Mouse (Mus musculus) B cell, adult 2 months (primary cell): ENCODE results near the gene Actb.

ENCODE experiments used
- DNase-seq, 2 experiments: peaks; one replicate each; pipeline ENCODE4 v3.0.0; 2022

The Actb gene

DNA sequence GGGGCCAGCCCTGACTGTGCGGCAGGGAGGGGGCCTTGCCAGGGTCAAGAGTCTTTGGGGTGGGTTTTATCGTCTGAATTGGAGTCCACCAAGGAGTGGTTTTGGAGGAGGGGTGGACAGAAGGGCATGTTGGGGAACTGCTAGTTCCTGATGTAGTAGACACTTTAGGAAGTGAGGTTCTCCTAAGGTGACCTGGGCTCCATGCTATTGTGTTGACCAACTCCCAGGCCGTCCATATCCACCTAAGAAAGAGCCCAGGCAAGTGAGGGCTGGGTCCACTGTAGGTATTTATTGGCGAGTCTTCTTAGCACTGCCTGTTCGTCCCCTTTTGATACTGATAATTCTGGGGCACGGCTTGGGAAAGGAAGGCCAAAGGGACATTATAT lies 14.5 kb upstream of the Actb start:
- no peak for DNase-seq

DNA sequence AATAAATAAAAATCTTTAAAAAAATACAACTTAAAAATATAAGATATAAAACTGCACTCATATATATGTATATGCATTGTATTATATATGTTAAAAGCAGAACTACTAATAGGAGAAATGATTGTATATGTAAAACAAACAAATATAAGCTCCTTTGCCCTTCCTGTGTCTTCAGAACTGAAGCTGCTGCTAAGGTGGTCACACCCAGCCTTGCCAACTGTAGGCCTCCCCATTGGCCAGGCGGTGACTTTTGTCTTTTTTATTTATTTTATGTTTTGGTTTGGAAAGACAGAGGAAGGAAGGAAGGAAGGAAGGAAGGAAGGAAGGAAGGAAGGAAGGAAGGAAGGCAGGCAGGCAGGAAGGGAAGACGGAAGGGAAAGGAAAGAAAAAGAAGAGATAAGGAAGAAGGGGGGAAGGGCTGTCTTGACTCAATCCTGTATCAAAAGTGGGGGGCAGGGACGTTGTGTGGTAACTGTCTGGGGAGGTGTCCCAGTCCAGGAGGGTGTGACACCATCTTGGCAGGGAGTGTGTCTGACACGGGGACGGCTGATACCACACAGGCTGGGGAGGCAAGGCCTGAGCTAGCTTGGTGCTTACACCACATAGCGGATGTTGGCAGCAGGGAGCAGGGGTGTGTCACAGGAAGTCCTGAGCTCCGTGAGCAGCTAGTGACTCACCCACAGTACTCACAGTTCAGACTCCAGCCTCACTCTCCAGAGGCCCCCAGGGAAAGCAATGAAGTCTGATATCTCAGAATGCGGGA lies 13.9 kb upstream of the Actb start:
- peak; percentile 82 to 87 for DNase-seq

DNA sequence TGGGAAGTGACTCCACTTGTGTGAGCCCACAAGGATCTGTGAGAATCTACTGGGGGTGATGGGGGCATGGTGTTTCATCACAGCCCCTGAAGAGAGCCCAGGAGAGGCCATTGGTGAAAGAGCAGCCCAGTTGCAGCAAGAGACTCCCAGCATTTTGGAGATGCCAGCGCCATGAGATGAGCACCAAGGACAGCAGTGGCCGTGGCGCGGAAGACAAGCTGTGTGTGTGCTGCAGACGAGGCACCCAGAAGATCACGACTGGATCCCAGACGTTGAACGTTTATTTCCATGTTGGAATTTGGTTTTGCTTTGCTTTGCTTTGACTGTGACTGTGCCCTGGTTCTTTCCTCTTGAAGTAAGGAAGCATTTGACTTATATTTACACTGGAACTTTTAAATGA lies 10.8 kb upstream of the Actb start:
- DNase-seq, result no peak

DNA sequence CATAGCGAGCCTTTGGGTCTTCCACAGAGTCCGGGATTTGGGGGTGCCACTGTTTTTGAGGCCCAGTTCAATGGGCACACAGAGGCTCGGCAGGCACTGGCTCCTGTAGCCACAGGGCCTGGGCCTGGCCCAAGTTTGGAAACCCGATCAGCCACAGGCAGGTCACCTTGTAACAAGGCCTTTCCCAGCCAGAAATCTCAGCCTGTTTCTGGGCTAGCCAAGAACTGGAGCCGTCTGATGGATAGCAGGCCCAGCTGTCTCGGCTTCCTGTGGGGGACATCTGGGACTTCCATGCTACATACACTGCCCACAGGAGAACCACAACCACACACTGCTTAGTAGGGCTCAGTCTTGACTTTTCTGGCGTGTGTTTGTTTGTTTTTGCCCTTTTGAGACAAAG lies 10.0 kb upstream of the Actb start:
- DNase-seq, result no peak

DNA sequence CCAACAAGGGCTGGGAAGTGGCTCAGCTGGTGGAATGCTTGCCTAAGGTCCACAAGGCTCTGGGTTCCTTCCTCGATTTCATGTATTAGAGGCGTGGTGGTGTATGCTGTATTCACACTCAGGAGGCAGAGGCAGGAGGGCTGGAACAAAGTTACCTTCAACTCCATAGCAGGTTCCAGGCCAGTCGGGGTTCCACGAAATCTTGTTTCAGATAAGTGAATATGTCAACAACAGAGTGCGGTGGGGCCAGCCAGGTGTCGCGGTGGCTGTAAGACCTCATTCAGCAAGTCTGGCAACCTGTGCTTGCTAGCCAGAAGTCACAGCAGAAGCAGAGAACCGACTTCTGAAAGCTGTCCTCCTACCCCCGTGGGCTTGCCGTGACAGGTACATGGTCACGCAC lies 8.7 kb upstream of the Actb start:
- no peak for DNase-seq

DNA sequence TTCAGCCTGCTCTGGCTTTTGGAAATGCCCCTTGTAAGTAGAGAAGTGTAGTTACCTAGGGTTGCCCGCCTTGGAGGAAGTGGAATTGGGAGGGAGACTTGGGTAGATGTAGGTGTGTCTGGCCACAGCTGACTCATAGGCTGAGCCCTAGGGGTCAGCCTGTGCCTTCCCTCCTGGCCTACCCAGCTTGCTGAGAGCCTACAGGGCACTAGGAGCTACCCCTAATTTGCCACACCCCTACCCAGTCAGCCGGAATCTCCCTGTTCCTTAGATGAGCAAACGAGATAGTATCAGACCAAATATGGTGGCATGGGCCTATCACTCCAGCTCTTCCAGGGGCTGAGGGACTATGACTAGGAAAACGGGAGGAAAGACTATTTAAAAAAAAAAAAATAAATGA lies 6.2 kb upstream of the Actb start:
- DNase-seq, result no peak

DNA sequence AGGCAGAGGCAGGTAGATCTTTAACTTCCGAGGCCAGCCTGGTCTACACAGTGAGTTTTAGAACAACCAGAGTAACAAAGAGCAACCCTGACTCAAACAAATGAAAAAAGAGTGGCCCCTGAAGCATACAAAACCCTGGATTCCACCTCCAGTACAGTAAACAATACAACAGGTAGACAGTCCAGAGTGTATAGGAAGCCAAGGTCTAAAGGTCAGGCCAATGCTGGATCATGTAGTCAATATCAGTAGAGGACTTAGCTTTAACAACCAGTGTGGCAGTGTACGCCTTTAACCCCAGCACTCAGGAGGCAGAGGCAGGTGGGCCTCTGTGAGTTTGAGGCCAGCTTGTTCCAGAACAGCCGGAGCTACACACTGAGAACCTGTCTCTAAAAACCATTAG lies 5.8 kb upstream of the Actb start:
- no peak for DNase-seq

DNA sequence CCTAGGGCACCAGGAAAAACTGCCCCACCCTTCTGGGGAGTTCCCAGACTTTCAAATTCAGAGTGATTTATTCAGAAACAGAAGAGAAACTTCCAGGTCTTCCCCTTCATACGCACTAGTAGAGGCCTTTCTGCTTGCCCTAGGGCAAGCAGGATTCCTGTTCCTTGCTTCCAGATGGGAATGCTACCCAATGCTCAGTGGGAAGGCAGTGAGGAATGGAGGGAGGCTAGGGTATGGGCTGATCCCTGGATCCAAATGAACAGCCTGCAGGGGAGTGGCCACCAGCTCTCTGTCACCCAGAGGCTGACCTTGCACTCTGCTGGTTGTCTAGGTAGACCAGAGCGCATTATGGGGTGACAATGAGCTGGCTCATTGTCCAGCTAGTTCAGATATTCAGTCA lies 5.1 kb upstream of the Actb start:
- DNase-seq, result no peak

DNA sequence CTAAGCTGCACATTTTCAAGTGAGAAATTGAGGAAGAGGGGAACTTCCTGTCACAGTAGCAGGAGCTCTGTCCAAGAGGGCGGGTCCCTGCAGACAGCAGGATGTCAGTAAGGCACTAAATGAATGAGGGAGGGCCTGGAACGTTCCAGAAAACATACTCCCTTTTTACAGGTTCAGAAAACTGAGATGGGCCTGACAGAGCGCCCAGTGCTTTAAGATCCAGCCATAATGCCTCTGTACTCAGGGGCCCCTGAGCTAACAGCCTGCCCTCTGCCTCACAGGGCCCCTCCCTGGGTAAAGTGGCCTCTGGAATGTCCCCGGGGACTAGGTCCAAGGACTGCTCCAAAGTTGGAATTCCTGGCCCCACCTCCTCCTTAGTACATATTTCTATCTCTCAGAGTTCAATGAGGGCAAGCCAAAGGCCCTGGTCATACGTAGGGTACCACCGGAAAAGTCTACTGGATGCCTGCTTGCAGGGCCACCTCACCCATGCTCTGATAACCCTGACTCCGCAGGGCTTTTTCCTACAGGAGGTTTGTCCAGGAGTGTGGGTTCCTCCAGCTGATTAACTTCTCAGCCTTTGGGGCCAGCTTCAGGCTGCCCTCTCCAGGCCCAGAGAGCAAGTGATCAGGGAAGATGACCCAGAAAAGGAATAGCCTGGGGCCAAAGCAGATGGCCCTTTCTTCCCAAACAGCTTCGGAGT lies 3.2 kb upstream of the Actb start:
- DNase-seq, result no peak

DNA sequence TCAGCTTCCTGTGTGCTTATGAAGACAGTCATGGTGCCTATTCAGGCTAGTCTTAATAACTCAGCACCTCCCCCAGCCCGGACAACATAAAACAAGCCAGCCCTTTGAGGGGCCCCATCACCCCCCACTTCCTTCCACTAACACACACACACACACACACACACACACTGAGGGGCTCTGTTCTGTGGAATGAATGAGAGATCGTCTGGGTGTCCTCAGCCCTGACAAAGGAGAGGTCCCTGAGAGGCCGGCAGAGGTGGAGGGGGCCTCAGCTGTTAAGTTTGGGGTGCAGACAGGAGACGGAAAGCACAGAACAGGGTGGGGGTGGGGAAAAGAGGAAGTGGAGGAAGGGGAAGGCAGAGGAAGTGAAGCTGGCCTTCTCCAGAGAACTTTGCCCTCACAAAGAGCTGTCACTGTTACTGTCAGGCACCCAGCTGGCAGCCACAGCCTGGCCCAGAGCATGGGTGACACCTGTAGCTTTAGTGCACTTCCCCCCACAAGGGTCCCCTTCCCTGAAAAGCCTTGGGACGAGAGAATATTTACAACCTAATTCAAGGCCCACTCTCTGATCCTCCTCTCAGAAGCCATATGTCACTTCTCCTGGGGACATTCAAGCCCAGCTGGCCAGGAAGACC lies 2.5 kb upstream of the Actb start:
- peak; percentile 70 for DNase-seq

DNA sequence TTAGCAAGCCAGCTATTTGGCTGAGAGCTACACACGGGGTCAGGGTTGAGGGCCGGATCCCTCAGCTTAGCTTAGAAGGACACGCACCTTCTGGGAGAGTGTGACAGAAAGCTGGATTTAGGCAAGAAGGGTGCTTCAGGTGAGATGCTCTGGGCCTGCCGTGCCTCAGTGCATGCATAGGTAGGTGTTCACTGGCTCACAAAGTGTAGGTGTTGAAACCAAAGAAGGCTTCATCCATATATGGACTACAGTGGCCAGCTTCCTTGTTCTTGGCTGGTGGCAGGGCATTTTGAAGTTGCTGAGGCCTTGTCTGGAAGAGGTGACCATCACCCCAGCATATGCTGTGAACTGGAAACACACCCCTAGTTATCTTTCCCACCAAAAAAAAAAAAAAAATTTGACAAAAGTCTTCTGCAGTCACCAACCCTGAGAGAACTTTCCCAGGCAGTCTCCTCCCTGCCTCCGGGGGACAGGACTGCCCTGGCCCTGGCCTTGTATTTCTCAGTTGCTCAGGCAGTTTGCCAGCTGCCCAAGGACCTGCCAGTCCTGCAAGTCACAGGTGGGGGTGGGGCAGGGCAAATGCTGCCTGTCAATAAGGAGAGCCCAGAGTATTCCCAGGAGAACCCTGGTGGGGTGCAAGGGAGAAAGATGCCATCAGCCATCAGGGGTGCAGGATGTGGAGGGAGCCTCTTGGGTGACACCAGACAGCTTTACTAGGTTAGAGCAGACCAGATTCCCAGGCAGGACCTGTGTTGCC lies 1.4 kb upstream of the Actb start:
- DNase-seq, result peak; percentile 12 to 35

DNA sequence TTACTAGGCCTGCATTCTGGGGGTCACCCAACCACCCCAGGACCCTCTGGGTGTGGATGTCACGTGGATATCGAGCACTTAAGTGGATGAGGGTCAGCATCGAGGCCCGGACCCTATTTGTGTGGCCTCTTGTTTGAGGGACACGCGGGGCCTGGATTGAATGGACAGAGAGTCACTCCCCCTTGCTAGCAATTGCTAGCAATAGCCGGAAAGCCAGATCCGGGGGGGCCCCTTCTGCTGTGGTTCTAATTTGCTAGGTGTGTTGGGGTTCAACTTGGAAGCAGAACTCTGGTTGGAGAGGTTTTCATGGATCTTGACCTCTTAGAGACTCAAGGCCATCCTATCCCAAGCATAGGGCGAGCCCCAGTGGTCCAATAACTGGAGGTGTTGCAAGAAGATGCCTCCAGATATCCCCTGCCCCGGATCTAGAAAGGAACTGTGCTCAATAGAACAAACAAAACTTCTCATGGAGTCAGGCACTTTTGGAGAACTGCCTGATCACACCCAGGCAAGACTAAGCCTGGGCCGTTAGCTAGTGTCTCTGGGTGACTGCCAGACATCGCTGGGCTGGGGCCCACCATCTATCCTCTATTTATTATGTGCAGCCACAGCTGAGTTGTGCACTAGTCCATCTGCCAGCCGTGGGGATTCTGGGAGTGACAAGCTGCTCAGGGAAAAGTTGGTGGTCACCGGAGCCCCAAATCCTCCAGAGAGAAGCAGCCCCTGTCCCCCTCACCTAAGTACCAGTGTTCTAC lies 671 bp upstream of the Actb start:
- DNase-seq, result peak in 1 of 2 experiments; percentile 54

DNA sequence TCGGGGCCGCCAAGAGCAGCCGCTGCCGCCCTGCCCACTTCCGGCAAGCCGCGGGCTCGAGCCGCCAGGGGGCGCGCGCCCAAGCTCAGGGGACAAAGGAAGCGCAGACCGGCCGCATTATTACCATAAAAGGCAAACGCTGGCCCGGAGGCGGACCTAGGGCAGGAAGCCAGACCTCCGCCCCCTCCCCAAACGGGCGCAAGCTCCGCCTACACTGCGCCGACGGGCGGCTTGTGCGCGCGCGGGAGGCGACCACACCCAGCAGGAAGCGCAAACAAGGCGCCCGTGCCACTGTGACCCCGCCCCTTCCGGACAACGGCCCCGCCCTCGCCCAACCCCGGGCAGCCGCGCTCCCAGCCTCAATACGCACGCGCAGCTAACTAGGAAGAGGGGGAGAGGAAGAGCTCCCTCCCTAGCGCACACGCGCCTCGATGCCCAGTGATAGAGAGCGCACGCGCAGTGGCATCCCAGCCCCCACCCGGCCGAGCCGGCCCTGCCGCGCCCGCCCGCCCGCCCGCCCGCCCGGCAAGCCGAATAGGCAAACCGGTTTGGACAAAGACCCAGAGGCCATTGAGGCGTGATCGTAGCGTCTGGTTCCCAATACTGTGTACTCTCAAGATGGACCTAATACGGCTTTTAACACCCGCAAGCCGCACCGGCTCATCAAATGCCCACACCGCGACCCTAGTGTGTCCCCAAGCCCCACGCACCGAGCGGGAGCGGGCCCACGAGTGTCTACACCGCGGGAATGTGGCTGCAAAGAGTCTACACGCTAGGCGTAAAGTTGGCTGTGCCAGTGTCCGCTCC lies 626 bp downstream of the Actb start:
- peak; percentile 100 for DNase-seq

DNA sequence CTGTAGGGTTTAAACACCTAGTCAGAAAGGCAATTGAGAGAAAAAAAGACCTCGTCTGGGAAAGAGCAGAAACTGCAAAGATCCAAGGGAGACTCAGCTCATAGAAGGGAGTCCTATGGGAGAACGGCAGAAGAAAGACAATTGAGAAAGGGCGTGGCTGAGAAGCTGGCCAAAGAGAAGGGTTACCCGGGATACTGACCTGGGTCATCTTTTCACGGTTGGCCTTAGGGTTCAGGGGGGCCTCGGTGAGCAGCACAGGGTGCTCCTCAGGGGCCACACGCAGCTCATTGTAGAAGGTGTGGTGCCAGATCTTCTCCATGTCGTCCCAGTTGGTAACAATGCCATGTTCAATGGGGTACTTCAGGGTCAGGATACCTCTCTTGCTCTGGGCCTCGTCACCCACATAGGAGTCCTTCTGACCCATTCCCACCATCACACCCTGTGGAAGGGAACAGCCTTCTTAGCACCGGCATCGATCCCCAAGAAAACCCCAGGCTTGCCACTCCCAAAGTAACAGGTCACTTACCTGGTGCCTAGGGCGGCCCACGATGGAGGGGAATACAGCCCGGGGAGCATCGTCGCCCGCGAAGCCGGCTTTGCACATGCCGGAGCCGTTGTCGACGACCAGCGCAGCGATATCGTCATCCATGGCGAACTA lies 1.4 kb downstream of the Actb start:
- peak in 1 of 2 experiments; percentile 40 for DNase-seq

DNA sequence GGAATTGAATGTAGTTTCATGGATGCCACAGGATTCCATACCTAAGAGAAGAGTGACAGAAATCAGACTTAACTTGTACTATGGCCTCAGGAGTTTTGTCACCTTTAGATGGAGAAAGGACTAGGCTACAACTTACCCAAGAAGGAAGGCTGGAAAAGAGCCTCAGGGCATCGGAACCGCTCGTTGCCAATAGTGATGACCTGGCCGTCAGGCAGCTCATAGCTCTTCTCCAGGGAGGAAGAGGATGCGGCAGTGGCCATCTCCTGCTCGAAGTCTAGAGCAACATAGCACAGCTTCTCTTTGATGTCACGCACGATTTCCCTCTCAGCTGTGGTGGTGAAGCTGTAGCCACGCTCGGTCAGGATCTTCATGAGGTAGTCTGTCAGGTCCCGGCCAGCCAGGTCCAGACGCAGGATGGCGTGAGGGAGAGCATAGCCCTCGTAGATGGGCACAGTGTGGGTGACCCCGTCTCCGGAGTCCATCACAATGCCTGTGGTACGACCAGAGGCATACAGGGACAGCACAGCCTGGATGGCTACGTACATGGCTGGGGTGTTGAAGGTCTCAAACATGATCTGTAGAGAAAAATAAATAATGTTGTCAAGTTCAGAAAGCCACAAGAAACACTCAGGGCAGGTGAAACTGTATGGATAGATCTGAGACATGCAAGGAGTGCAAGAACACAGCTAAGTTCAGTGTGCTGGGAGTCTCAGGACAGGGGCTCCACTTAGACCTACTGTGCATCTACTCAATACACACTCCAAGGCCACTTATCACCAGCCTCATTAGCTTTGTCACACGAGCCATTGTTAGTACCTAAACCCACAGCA lies 2.1 kb downstream of the Actb start:
- peak; percentile 47 to 52 for DNase-seq

DNA sequence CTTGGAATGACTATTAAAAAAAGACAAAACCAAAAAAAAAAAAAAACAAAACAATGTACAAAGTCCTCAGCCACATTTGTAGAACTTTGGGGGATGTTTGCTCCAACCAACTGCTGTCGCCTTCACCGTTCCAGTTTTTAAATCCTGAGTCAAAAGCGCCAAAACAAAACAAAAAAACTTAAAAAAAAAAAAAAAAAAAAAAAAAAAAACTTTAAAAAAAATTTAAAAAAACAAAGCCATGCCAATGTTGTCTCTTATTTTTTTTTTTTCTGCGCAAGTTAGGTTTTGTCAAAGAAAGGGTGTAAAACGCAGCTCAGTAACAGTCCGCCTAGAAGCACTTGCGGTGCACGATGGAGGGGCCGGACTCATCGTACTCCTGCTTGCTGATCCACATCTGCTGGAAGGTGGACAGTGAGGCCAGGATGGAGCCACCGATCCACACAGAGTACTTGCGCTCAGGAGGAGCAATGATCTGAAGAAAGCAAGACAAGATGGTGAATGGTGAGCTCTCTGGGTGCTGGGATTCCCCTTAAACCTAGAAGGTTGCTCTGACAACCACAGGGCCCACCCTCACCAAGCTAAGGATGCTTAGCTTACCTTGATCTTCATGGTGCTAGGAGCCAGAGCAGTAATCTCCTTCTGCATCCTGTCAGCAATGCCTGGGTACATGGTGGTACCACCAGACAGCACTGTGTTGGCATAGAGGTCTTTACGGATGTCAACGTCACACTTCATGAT lies 2.9 kb downstream of the Actb start:
- peak; percentile 57 to 63 for DNase-seq

DNA sequence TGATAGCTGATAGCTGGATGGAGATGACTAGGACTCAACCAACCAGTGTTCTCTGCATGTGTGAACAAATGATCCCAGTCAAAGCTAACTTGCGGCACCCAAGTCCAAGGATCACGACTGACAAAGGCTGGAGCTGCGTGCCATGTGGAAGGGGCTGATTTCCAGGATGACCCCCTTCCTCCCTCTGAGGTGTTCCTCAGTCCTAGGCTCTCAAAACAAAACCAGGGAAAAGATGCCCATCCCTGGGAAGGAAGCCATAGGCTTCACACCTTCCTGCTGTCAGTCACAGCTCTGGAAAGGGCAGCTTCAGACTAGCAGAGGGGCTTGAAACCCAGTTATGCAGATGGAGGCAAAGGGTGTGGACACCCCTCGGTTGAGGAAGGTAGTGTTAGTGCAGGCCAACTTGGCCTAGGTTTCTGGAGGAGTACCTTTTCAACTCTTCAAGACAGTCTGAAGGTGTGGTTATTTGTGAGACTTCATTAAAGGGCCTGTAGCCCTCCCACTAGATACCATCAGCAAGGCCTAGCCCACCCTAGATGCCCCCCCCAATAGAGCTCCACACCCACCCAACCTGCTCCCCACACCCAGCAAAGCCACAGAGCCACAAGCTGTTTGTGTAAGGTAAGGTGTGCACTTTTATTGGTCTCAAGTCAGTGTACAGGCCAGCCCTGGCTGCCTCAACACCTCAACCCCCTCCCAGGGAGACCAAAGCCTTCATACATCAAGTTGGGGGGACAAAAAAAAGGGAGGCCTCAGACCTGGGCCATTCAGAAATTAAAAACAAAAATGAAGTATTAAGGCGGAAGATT lies 3.8 kb downstream of the Actb start:
- peak; percentile 33 to 47 for DNase-seq

DNA sequence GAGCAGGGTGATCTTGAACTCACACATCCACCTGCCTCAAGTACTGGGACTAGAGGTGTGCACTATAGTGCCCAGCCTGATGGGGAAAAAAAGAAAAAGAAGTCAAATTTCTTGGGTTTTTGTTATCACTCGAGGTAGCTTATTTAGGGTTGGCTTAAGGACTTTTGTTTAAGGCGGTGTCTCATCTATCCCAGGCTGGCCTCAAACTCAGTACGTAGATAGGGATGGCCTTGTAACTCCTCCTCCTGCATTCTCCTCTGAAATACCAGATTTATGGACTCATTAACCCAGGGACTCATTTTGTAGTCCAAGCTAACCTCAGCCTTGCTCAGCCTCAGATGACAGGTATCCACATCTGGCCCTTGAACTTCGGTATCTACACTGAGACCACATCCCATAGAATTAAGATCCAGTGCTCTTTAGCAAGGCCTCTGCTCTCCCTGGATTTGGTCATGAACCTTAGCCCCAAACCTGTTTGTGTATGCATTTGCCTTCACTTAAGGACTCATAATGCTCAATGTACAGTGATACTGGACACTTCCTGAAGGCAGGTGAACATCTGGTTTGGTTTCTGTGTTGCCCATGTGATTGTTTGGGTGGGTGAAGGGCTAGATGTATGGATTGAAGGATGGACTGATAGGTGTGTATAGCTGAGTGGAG lies 4.6 kb downstream of the Actb start:
- peak in 1 of 2 experiments; percentile 40 for DNase-seq
